Mouse (Mus musculus) heart, postnatal 36 days (tissue): ENCODE measurements around the gene Prss53. TPM values are rescaled to one million over a fixed set of nuclear protein-coding genes. Genes with fewer than 3 reads are reported as not detected.

ENCODE experiments used
- DNase-seq, 2 experiments: peaks; one replicate each; pipeline ENCODE4 v3.0.0; 2021 to 2022
- intact Hi-C: fragments of 180-260 bp; cut with DNase I; formaldehyde crosslinking; loops from one replicate; pipeline ENCODE4 v1.15.1; 2025
- total RNA-seq, 2 experiments: library from RNA; stranded (reverse); gene quantifications; 2 replicates each; pipeline ENCODE4 v1.2.3; 2021

The Prss53 gene
- total RNA-seq = 1 to 10 TPM in 1 of 2 experiments, under 1 TPM in 1; 0.81 to 1.1 TPM

- DNase-seq = no peak
- intact Hi-C loops = no loop called here
These were observed at the start of gene Prss53 for GRCm38 (mm10) chr7:127890798-127891197. Gene Prss53 (minus strand): TSS chr7:127890970.

GRCm38 (mm10) chr7:127936216-127936884 lies 45.6 kb upstream of the Prss53 start:
- intact Hi-C loops = loop anchor here (2.0 kb wide), 1 partner anchor 30 kb away; the partner anchor contains the start of gene Fus
- DNase-seq = no peak

DNA sequence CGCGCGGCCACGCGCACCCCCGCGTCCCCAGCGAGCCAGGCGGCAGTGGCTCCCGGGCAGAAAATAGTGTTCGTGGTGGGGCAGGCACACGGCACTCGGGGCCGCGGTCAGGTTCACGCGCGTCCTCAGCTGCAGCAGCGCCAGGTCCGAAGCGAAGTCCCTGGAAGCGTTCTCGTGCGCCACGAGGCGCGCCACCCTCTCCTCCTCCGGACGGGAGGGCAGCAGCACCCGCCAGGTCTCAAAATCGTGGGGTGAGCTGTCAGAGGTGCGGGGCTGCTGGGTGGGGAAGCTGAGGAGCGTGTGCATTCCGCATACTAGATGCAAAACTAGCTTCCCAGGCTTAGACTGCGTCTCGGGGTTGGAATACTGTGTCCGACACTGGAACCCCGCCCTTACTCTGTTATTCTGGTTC lies 45.0 kb upstream of the Prss53 start:
- DNase-seq = no peak
- intact Hi-C loops = loop anchor here (1.0 to 2.0 kb wide), 2 partner anchors 31 to 135 kb away; partner anchors contain the start of genes Fus and Hsd3b7

DNA sequence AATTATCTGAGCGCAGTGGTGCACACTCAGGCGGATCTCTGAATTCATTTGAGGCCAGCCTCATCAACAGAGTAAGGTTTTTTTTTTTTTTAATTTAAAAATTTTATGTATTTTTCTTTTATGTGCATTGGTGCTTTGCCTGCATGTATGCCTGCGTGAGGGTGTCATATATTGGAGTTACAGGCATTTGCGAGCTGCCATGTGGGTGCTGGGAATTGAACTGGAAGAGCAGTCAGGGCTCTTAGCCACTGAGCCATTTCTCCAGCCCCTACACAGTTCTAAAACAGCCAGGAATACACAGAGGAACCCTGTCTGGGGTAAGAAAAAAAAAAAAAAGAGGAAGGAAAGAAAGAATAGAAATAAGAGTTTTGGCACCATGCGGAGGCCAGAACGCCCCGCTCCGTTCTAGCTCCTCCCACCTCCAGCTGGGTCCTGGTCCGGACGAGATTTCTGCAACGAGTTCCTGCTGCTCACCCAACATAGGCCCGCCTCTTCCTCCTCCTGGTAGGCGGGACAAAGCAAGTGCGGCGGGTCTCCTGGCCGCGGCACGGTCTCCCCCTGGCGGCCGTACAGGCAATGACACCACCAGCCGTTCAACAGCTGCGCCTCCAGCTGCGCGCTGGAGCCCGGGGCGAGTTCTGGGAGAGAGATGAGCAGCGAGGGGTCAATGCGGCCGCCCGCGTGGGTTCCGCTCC lies 44.4 kb upstream of the Prss53 start:
- DNase-seq = peak; percentile 97 to 98
- intact Hi-C loops = loop anchor here (1.0 kb wide), 1 partner anchor 135 kb away; the partner anchor contains the start of gene Hsd3b7

GRCm38 (mm10) chr7:127934075-127934474 lies 43.3 kb upstream of the Prss53 start:
- no peak for DNase-seq
- intact Hi-C loops = no loop called here

- DNase-seq = no peak
- intact Hi-C loops = loop anchor here (2.0 kb wide), 1 partner anchor 90 kb away; no protein-coding TSS in a partner anchor
These were observed 41.7 kb upstream of the Prss53 start for GRCm38 (mm10) chr7:127932273-127933031.

- no peak for DNase-seq
- intact Hi-C loops = loop anchor here (2.0 kb wide), 1 partner anchor 89 kb away; no protein-coding TSS in a partner anchor
These were observed 40.8 kb upstream of the Prss53 start for GRCm38 (mm10) chr7:127931351-127932135.

- intact Hi-C loops = no loop called here
- DNase-seq = no peak
These were observed 39.9 kb upstream of the Prss53 start for GRCm38 (mm10) chr7:127930636-127931035.

DNA sequence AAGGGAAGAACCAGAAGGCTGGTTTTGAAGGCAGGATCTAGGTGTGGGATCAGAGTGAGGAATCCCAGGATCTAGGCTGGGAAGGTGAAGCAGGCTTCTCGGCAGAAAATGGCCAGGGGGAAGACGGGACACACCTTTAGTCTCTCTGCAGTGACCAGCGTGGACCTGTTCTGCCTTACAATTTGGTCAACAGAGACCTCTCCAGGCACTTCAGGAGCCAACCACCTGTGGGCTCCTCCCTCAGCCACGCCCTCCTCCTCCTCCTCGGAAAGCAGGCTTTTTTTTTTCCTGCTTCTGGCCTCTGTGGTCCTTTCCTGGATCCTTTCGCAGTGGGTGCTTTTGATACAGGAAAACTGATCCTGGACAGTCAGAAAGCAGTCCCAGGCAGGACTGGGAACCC lies 39.2 kb upstream of the Prss53 start, which contains the start of gene Prss8:
Prss8 (minus strand) TSS at position 182 of the 400 bp plus-strand sequence.
- no peak for DNase-seq
- intact Hi-C loops = no loop called here

GRCm38 (mm10) chr7:127928596-127928995 lies 37.8 kb upstream of the Prss53 start:
- no peak for DNase-seq
- intact Hi-C loops = no loop called here

GRCm38 (mm10) chr7:127927726-127928125 lies 37.0 kb upstream of the Prss53 start:
- no peak for DNase-seq
- intact Hi-C loops = no loop called here

DNA sequence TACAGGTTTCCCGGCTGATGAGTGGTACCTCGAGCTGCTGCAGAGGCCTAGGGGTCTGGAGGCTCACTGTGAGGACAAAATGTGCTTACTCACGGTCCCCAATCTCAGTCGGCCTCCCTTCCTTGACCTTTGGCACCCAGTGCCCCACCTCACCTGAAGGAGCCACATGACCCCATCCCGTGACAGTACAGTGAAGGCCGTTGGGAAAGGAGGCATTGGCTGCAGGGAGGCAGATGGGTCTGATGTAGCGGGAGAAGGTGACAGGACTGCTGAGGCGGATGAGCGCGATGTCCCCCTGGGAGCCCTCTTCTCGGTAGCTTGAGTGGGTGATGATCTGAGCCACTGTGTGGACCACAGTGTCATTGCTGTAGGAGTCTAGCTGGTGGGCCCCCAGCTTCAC lies 36.1 kb upstream of the Prss53 start:
- intact Hi-C loops = no loop called here
- no peak for DNase-seq

- intact Hi-C loops = no loop called here
- DNase-seq = no peak
These were observed 35.3 kb upstream of the Prss53 start for GRCm38 (mm10) chr7:127926066-127926465.

GRCm38 (mm10) chr7:127925252-127925651 lies 34.5 kb upstream of the Prss53 start:
- no peak for DNase-seq
- intact Hi-C loops = no loop called here

- intact Hi-C loops = no loop called here
- no peak for DNase-seq
These were observed 32.9 kb upstream of the Prss53 start for GRCm38 (mm10) chr7:127923714-127924113.

- intact Hi-C loops = no loop called here
- no peak for DNase-seq
These were observed 31.9 kb upstream of the Prss53 start for GRCm38 (mm10) chr7:127922451-127923275.

DNA sequence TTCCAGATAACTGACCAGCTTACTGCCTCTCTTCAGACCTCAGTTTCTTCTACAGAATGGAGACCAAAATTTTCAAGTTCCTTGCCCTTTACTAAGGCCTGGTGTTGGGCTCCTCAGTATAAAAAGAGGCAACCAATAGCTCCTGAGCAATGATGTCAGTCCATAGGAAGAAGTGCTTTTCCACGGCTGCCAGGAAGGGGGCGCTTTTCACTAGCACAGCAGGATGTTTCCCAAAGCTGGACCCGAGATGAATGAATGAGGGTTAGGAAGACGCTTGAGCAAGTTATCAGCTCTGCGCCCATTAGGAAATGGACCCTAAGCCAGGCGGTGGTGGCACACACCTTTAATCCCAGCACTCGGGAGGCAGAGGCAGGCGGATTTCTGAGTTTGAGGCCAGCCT lies 30.7 kb upstream of the Prss53 start:
- no peak for DNase-seq
- intact Hi-C loops = no loop called here

GRCm38 (mm10) chr7:127919290-127919689 lies 28.5 kb upstream of the Prss53 start:
- intact Hi-C loops = no loop called here
- DNase-seq = no peak

DNA sequence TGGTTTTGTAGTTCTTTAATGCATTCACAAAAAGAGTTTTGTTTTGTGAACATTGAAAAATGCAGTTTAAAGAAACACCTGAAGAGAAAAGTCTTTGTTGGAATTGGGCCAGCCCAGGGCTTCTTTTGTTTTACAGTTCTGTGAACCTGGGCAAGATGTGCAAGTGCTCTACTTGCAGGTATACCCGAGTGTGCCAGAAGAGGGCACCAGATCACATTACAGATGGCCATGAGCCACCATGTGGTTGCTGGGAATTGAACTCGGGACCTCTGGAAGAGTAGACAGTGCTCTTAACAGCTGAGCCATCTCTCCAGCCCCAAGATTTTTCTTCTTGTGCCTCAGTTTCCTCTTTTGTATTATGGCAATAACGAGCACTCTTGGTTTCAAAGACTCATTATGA lies 27.4 kb upstream of the Prss53 start:
- intact Hi-C loops = no loop called here
- peak in 1 of 2 experiments; percentile 54 for DNase-seq
